Mouse (Mus musculus) NIH3T3 (cell line): ENCODE measurements around the gene Sfi1.
A peak's percentile ranks its signal among the peaks of the same experiment; 100 is the strongest.
"Not testable (repeated sequence)": the region's sequence is repeated elsewhere in the genome, so short reads cannot be mapped to it uniquely, and the experiment has no call there.

Experiments
- DNase-seq: peaks from one replicate; pipeline ENCODE4 v3.0.0-alpha.2; 2012; ENCODE audit warnings: low read depth

Sfi1 gene

GRCm38 (mm10) chr11:3173425-3174318, 19.6 kb downstream of the Sfi1 start:
- DNase-seq, result peak; percentile 58

- DNase-seq, result not testable (repeated sequence)
Measured at GRCm38 (mm10) chr11:3172526-3172925, 20.7 kb downstream of the Sfi1 start.

- not testable (repeated sequence) for DNase-seq
Measured at GRCm38 (mm10) chr11:3171931-3172330, 21.3 kb downstream of the Sfi1 start.

GRCm38 (mm10) chr11:3169042-3169441, 24.2 kb downstream of the Sfi1 start:
- DNase-seq, result not testable (repeated sequence)

- DNase-seq, result peak; percentile 23
Measured at GRCm38 (mm10) chr11:3167571-3168001, 25.7 kb downstream of the Sfi1 start.

GRCm38 (mm10) chr11:3167129-3167528, 26.1 kb downstream of the Sfi1 start:
- not testable (repeated sequence) for DNase-seq

- DNase-seq, result peak; percentile 23
Measured at GRCm38 (mm10) chr11:3166321-3166720, 26.9 kb downstream of the Sfi1 start.

- DNase-seq, result peak; percentile 50
Measured at GRCm38 (mm10) chr11:3165210-3165782, 28.0 kb downstream of the Sfi1 start.

GRCm38 (mm10) chr11:3163661-3164060, 29.6 kb downstream of the Sfi1 start:
- peak; percentile 5 for DNase-seq

- DNase-seq, result peak; percentile 35
Measured at GRCm38 (mm10) chr11:3163122-3163521, 30.1 kb downstream of the Sfi1 start.

- DNase-seq, result peak; percentile 44
Measured at GRCm38 (mm10) chr11:3162236-3162897, 30.9 kb downstream of the Sfi1 start.

GRCm38 (mm10) chr11:3161370-3161769, 31.9 kb downstream of the Sfi1 start:
- DNase-seq, result peak; percentile 72

GRCm38 (mm10) chr11:3158800-3159199, 34.5 kb downstream of the Sfi1 start:
- not testable (repeated sequence) for DNase-seq

- DNase-seq, result peak; percentile 78
Measured at GRCm38 (mm10) chr11:3157996-3158395, 35.3 kb downstream of the Sfi1 start.

GRCm38 (mm10) chr11:3156991-3157390, 36.3 kb downstream of the Sfi1 start:
- DNase-seq, result not testable (repeated sequence)

- peak; percentile 100 for DNase-seq
Measured at GRCm38 (mm10) chr11:3153666-3154397, 39.4 kb downstream of the Sfi1 start.

GRCm38 (mm10) chr11:3151358-3151757, 41.9 kb downstream of the Sfi1 start:
- not testable (repeated sequence) for DNase-seq

GRCm38 (mm10) chr11:3150677-3151003, 42.6 kb downstream of the Sfi1 start:
- DNase-seq, result not testable (repeated sequence)

- DNase-seq, result not testable (repeated sequence)
Measured at GRCm38 (mm10) chr11:3150003-3150676, 43.1 kb downstream of the Sfi1 start.

GRCm38 (mm10) chr11:3149471-3149870, 43.8 kb downstream of the Sfi1 start:
- not testable (repeated sequence) for DNase-seq

GRCm38 (mm10) chr11:3146806-3147205, 46.5 kb downstream of the Sfi1 start:
- not testable (repeated sequence) for DNase-seq
